Mouse (Mus musculus) ES-Bruce4 (cell line): ENCODE measurements around the gene Map2k1.

Source experiments
- CTCF ChIP-seq: IDR thresholded peaks from one replicate; pipeline ENCODE4 v1.8.1; 2011; ENCODE audit warnings: low read depth, low read length
- EP300 ChIP-seq: IDR thresholded peaks from 2 replicates; pipeline ENCODE4 v1.6.1; 2011; ENCODE audit warnings: low read depth, low read length; ENCODE audit not compliant: insufficient read depth
- POLR2A ChIP-seq: IDR thresholded peaks from one replicate; pipeline ENCODE4 v1.8.1; 2011; ENCODE audit warnings: low read length; ENCODE audit not compliant: insufficient read depth

GRCm38 (mm10) chr9:64222098-64222497 lies 31.3 kb downstream of the Map2k1 start:
- TF ChIP-seq CTCF: no peak
- no peak for TF ChIP-seq POLR2A
- TF ChIP-seq EP300: no peak
